Mouse (Mus musculus): ENCODE measurements around the gene Gm13272.
"Not testable (repeated sequence)": the region's sequence is repeated elsewhere in the genome, so short reads cannot be mapped to it uniquely, and the experiment has no call there.

- TF ChIP-seq CTCF (IDR thresholded peaks at IDR 0.05; ENCODE audit: extremely low read depth, insufficient read length, insufficient replicate concordance, low read depth, low read length); POLR2A (IDR thresholded peaks at IDR 0.05; ENCODE audit: low read depth, low read length): not testable (repeated sequence)
Observed at GRCm38 (mm10) chr4:88827116-88827515, 47.5 kb downstream of the Gm13272 start, which contains the start of gene Ifna6.

Measured in small intestine, adult 2 months (tissue).